Mouse (Mus musculus) midbrain, embryonic 15.5 days (tissue): ENCODE data around the gene Dock8. TPM values are rescaled to one million over a fixed set of nuclear protein-coding genes. Genes with fewer than 3 reads are reported as not detected.

ENCODE experiments used
- polyA plus RNA-seq: library from polyadenylated mRNA; unstranded; fragments of >200 nt; fragmentation: Nextera tagmentation; extraction: Ambion mirVana; gene quantifications from 2 replicates; pipeline ENCODE4 v1.2.1, GENCODE M21; 2015

Dock8 gene
- polyA plus RNA-seq, 1 experiment from 2014 or later, result 0.59 TPM

Other genes with a start within 250 kb of the Dock8 start
- 0.44 and 0.74 TPM in 2 replicates for gene Pgm5, start 137.7 kb upstream of the Dock8 start, polyA plus RNA-seq
- gene Gm10053, start 123.8 kb upstream of the Dock8 start, polyA plus RNA-seq, result 234 and 246 TPM in 2 replicates
- 0.17 TPM in 1 of 2 replicates, not detected in the other for gene Foxd4, start 98.3 kb upstream of the Dock8 start, polyA plus RNA-seq
- gene Cbwd1, start 37.9 kb upstream of the Dock8 start, polyA plus RNA-seq, result 11.9 and 13.1 TPM in 2 replicates
- 6.6 and 6.7 TPM in 2 replicates for gene Kank1, start 237.4 kb downstream of the Dock8 start, polyA plus RNA-seq